Comparison of ENCODE assay signal across 8 mouse cellular contexts in the genomic region with DNA sequence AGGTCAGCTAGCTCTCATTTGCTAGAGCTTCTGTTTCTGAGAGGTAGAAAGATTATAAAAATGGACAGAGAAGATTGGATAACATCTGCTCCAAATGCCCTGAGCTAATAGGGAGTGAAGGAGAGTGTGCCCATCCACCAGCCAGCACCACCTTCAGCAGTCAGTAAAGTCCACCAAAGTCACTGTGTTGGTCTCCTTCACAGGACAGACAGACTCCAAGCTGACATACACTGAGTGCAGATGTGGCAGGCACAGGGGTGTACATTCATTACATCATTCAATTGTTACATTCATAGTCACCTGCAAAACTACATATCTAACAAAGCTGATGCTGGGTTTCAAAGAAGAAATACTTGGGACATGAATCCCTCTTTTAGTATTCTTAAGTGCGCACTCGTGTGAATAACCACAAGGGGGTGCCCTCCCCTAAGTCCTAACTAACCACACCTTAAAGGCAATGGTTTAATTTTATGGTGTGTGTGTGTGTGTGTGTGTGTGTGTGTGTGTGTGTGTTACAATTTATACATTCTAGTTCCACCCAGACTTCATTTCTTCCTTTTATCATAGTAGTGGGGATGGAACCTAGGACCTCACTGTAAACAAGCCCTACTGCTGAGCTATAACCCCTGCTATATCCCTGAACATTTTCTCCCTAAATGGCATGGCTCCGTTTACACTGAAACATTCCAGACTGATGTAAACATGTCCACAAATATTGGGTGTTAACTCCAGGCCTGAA.
DNase-seq lines count a peak whose midpoint lies in the region; ATAC-seq and TF ChIP-seq lines count a peak whose summit lies in the region.

No protein-coding gene starts in this region.

- TF ChIP-seq POLR2A in liver, adult 2 months (IDR thresholded peaks at IDR 0.05; ENCODE audit: extremely low read depth, insufficient read depth, low read length) = no peak

- no peak overlapping the region for H3K27ac ChIP-seq in liver, adult 2 months (replicated peaks; ENCODE audit: insufficient read depth, low read depth, low read length)
- H3K27ac ChIP-seq in liver, embryonic 11.5 days (ENCODE audit: low read depth, low read length) = no peak overlapping the region
- H3K27ac ChIP-seq in kidney, embryonic 15.5 days = no peak overlapping the region
- no peak overlapping the region for H3K27ac ChIP-seq in liver, postnatal 0 days (ENCODE audit: low read depth)

- no peak overlapping the region for H3K4me3 ChIP-seq in liver, adult 2 months (ENCODE audit: insufficient read depth, low read depth, low read length)
- no peak overlapping the region for H3K4me3 ChIP-seq in liver, embryonic 11.5 days (ENCODE audit: low read depth, low read length)
- H3K4me3 ChIP-seq in kidney, embryonic 15.5 days (replicated peaks) = no peak overlapping the region
- H3K4me3 ChIP-seq in liver, postnatal 0 days (ENCODE audit: low read depth, low read length) = no peak overlapping the region

- no peak for TF ChIP-seq EP300 in liver, postnatal 0 days (IDR thresholded peaks at IDR 0.05; ENCODE audit: low read depth)

- no peak for TF ChIP-seq CTCF in liver, adult 2 months (IDR thresholded peaks at IDR 0.05; ENCODE audit: low read depth, low read length)
- TF ChIP-seq CTCF in liver, postnatal 0 days (IDR thresholded peaks at IDR 0.05; ENCODE audit: low read depth) = peak; percentile 77

- peak; percentile 43 for DNase-seq in liver, adult 2 months (ENCODE audit: extremely low read depth, low read depth, low spot score)
- DNase-seq in liver, embryonic 11.5 days (ENCODE audit: low spot score) = no peak
- peak; percentile 80 for DNase-seq in brain, adult 2 months (ENCODE audit: low read depth, low spot score)
- peak; percentile 28 to 49 for DNase-seq in frontal cortex, postnatal 36 days (ENCODE audit: low spot score in 2 of 2)
- peak; percentile 36 for DNase-seq in liver, postnatal 0 days
- DNase-seq in retina, adult 2 months (ENCODE audit: low read depth, low spot score) = peak; percentile 4

- H3K79me2 ChIP-seq in liver, adult 2 months (ENCODE audit: control insufficient read depth, insufficient read depth, low read length) = no peaks in the 10 kb centered on the region

- no peaks in the 10 kb centered on the region for H3K36me3 ChIP-seq in liver, adult 2 months (ENCODE audit: control insufficient read depth, insufficient read depth, low read length)
- H3K36me3 ChIP-seq in liver, embryonic 11.5 days (ENCODE audit: control insufficient read depth, insufficient read depth, low read length) = no peaks in the 10 kb centered on the region
- peaks cover 8% of the 10 kb centered on the region; the same call in 1 of the 2 replicates for H3K36me3 ChIP-seq in kidney, embryonic 15.5 days
- H3K36me3 ChIP-seq in liver, postnatal 0 days (replicated peaks; ENCODE audit: insufficient read depth, low read length) = no peaks in the 10 kb centered on the region

- ATAC-seq in liver, embryonic 11.5 days (replicated peaks; ENCODE audit: low FRiP score) = no peak
- ATAC-seq in kidney, embryonic 15.5 days (replicated peaks; ENCODE audit: low FRiP score) = peak; percentile 61
- ATAC-seq in liver, postnatal 0 days = peak; percentile 33; the same call in 1 of the 2 replicates
- ATAC-seq in activated CD4-positive, CD25-positive, alpha-beta regulatory T cell, adult 4 months = no peak

- H3K4me2 ChIP-seq in liver, embryonic 11.5 days = no peak overlapping the region
- H3K4me2 ChIP-seq in kidney, embryonic 15.5 days = no peak overlapping the region
- no peak overlapping the region for H3K4me2 ChIP-seq in liver, postnatal 0 days (ENCODE audit: low read depth, low read length)

- no peaks in the 10 kb centered on the region for H3K9me3 ChIP-seq in liver, embryonic 11.5 days (ENCODE audit: control insufficient read depth, low read length)
- H3K9me3 ChIP-seq in kidney, embryonic 15.5 days (replicated peaks) = no peaks in the 10 kb centered on the region
- no peaks in the 10 kb centered on the region for H3K9me3 ChIP-seq in liver, postnatal 0 days (ENCODE audit: low read length)

- WGBS in liver, adult 2 months = 39% methylated on average over 3 of the region's 3 CpGs
- 41% methylated on average over 3 of the region's 3 CpGs for WGBS in liver, embryonic 11.5 days
- 42% methylated on average over 3 of the region's 3 CpGs for WGBS in kidney, embryonic 15.5 days
- WGBS in liver, postnatal 0 days (ENCODE audit: insufficient replicate concordance) = 30% methylated on average over 3 of the region's 3 CpGs

- no peaks in the 10 kb centered on the region for H3K4me1 ChIP-seq in liver, adult 2 months (ENCODE audit: control insufficient read depth, insufficient read depth, low read length)
- H3K4me1 ChIP-seq in liver, embryonic 11.5 days (replicated peaks; ENCODE audit: control insufficient read depth, insufficient read depth, low read length) = no peaks in the 10 kb centered on the region
- no peaks in the 10 kb centered on the region for H3K4me1 ChIP-seq in kidney, embryonic 15.5 days
- no peaks in the 10 kb centered on the region for H3K4me1 ChIP-seq in liver, postnatal 0 days (ENCODE audit: insufficient read depth)

- no peaks in the 10 kb centered on the region for H3K27me3 ChIP-seq in liver, adult 2 months (ENCODE audit: control insufficient read depth, insufficient read depth, low read length)
- no peaks in the 10 kb centered on the region for H3K27me3 ChIP-seq in liver, embryonic 11.5 days (replicated peaks; ENCODE audit: control insufficient read depth, insufficient read depth, low read length)
- no peaks in the 10 kb centered on the region for H3K27me3 ChIP-seq in kidney, embryonic 15.5 days
- H3K27me3 ChIP-seq in liver, postnatal 0 days (ENCODE audit: insufficient read depth, low read length) = no peaks in the 10 kb centered on the region

- H3K9ac ChIP-seq in liver, adult 2 months (ENCODE audit: low read depth, low read length) = no peak overlapping the region
- H3K9ac ChIP-seq in liver, embryonic 11.5 days (ENCODE audit: low read depth, low read length) = no peak overlapping the region
- no peak overlapping the region for H3K9ac ChIP-seq in kidney, embryonic 15.5 days
- no peak overlapping the region for H3K9ac ChIP-seq in liver, postnatal 0 days (replicated peaks)

Comparison
In these comparisons a context has a peak if more than half of its experiments do, and no peak if none do; other contexts are left out.
1. ATAC-seq: peak in kidney, embryonic 15.5 days (single experiment) and liver, postnatal 0 days (single experiment); none in liver, embryonic 11.5 days (single experiment) and activated CD4-positive, CD25-positive, alpha-beta regulatory T cell, adult 4 months (single experiment).